Mouse (Mus musculus): ENCODE measurements around the gene Nol4l. TPM values are rescaled to one million over a fixed set of nuclear protein-coding genes. Genes with fewer than 3 reads are reported as not detected.
"Not testable (repeated sequence)": the region's sequence is repeated elsewhere in the genome, so short reads cannot be mapped to it uniquely, and the experiment has no call there.

Nol4l gene
- polyA plus RNA-seq, 1 experiment from 2014 or later, result 12.9 TPM

DNA sequence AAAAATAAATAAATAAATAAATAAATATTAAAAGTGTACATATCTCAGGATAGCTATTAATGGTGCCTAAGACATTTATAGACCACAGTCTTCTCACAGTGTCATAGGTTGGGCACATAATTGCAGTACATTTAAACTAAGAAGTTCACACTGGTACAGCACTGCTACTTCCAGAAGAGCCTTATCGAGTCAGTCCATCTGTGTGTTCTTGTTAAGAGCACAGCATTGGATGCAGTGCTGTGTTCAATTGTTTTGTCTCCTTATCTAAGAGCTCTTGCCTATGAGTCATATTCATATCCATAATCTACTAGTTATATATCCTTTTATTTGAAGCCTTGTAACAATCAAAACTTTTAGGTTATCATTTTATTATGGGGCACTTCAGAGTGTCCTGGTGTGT is 149.3 kb downstream of the Nol4l start:
- Histone ChIP-seq H3K4me3 (ENCODE audit: low read depth, low read length) (no peak overlapping the region), H3K36me3 (ENCODE audit: control insufficient read depth, insufficient read depth, low read length) (peaks cover 60% of the 10 kb centered on the region), H3K4me1 (ENCODE audit: control insufficient read depth, insufficient read depth, low read length) (no peaks in the 10 kb centered on the region), H3K9me3 (ENCODE audit: control insufficient read depth, low read length) (no peaks in the 10 kb centered on the region), H3K9ac (ENCODE audit: low read depth, low read length) (no peak overlapping the region), H3K27ac (replicated peaks; ENCODE audit: low read depth, low read length) (no peak overlapping the region), H3K4me2 (ENCODE audit: low read depth, low read length) (no peak overlapping the region), H3K27me3 (replicated peaks; ENCODE audit: control insufficient read depth, insufficient read depth, low read length) (no peaks in the 10 kb centered on the region)
- ATAC-seq (ENCODE audit: low read depth) (no peak), DNase-seq (ENCODE audit: low spot score) (no peak)
- WGBS, result 96% methylated on average over 1 of the region's 1 CpGs

DNA sequence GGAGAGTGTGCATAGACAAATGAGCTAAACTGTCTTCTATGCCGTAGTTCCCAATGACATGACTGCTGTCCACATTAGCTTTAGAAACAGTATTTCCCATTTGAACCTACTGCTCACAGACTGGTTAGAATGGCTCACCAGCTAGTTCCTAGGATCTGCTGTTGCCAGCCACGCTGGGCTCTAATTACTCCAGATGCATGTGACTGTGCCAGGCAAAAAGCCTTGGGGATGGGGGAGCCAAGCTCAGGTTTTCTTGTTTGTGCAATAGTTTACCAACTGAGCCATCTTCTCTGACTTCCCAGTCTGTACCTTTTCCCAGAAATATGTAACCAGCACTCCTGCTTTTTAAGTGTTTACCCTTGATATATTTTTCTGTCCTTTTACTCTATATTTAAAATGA is 154.4 kb downstream of the Nol4l start:
- H3K4me2 ChIP-seq (ENCODE audit: low read depth, low read length), result no peak overlapping the region

GRCm38 (mm10) chr2:153370871-153371270 is 158.9 kb downstream of the Nol4l start:
- no peak overlapping the region for H3K27ac ChIP-seq (replicated peaks; ENCODE audit: low read depth, low read length)
- no peaks in the 10 kb centered on the region for H3K9me3 ChIP-seq (ENCODE audit: control insufficient read depth, low read length)
- no peaks in the 10 kb centered on the region for H3K27me3 ChIP-seq (replicated peaks; ENCODE audit: control insufficient read depth, insufficient read depth, low read length)
- DNase-seq (ENCODE audit: low spot score) (no peak), ATAC-seq (ENCODE audit: low read depth) (no peak)
- no peak overlapping the region for H3K9ac ChIP-seq (ENCODE audit: low read depth, low read length)
- peaks cover 60% of the 10 kb centered on the region for H3K36me3 ChIP-seq (ENCODE audit: control insufficient read depth, insufficient read depth, low read length)
- H3K4me3 ChIP-seq (ENCODE audit: low read depth, low read length), result no peak overlapping the region
- no peaks in the 10 kb centered on the region for H3K4me1 ChIP-seq (ENCODE audit: control insufficient read depth, insufficient read depth, low read length)
- H3K4me2 ChIP-seq (ENCODE audit: low read depth, low read length), result no peak overlapping the region

More for the DNA sequence above, 154.4 kb downstream of the Nol4l start:
- WGBS, result 69% methylated on average over 2 of the region's 2 CpGs
- Histone ChIP-seq H3K9me3 (ENCODE audit: control insufficient read depth, low read length) (no peaks in the 10 kb centered on the region), H3K27me3 (replicated peaks; ENCODE audit: control insufficient read depth, insufficient read depth, low read length) (no peaks in the 10 kb centered on the region), H3K9ac (ENCODE audit: low read depth, low read length) (no peak overlapping the region), H3K27ac (replicated peaks; ENCODE audit: low read depth, low read length) (no peak overlapping the region), H3K4me1 (ENCODE audit: control insufficient read depth, insufficient read depth, low read length) (no peaks in the 10 kb centered on the region), H3K36me3 (ENCODE audit: control insufficient read depth, insufficient read depth, low read length) (peaks cover 47% of the 10 kb centered on the region), H3K4me3 (ENCODE audit: low read depth, low read length) (no peak overlapping the region)
- DNase-seq (ENCODE audit: low spot score) (no peak), ATAC-seq (ENCODE audit: low read depth) (no peak)

DNA sequence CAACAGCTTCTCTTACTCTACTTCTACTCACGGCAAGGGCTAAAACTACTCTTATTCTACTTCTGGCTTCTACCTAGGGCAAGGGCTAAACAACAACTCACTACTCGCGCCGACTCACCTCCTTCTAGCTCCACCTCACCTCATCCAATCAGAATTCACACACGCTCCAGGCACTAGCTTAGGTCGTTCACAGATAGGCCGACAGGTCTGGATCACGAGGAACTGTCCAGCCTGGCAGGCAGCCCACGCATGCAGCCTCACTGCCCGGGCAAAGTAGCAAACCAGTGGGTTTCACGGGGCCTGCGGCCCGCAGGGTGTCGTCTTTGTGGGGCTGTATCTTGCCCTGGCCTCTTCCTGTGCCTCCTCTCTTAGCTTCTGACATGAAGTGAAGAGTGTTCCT is 165.2 kb downstream of the Nol4l start:
- not testable (repeated sequence) for H3K27me3 ChIP-seq (replicated peaks; ENCODE audit: control insufficient read depth, insufficient read depth, low read length); DNase-seq (ENCODE audit: low spot score); H3K9ac ChIP-seq (ENCODE audit: low read depth, low read length); H3K4me2 ChIP-seq (ENCODE audit: low read depth, low read length); ATAC-seq (ENCODE audit: low read depth); H3K4me3 ChIP-seq (ENCODE audit: low read depth, low read length); H3K4me1 ChIP-seq (ENCODE audit: control insufficient read depth, insufficient read depth, low read length); H3K9me3 ChIP-seq (ENCODE audit: control insufficient read depth, low read length); H3K27ac ChIP-seq (replicated peaks; ENCODE audit: low read depth, low read length)
- 93% methylated on average over 14 of the region's 14 CpGs for WGBS
- H3K36me3 ChIP-seq (ENCODE audit: control insufficient read depth, insufficient read depth, low read length), result peaks cover 85% of the 10 kb centered on the region

- DNase-seq (ENCODE audit: low spot score) (no peak), ATAC-seq (ENCODE audit: low read depth) (no peak)
- 93% methylated on average over 1 of the region's 1 CpGs for WGBS
- Histone ChIP-seq H3K27me3 (replicated peaks; ENCODE audit: control insufficient read depth, insufficient read depth, low read length) (no peaks in the 10 kb centered on the region), H3K4me2 (ENCODE audit: low read depth, low read length) (no peak overlapping the region), H3K4me3 (ENCODE audit: low read depth, low read length) (no peak overlapping the region), H3K9ac (ENCODE audit: low read depth, low read length) (no peak overlapping the region), H3K27ac (replicated peaks; ENCODE audit: low read depth, low read length) (no peak overlapping the region), H3K4me1 (ENCODE audit: control insufficient read depth, insufficient read depth, low read length) (no peaks in the 10 kb centered on the region), H3K9me3 (ENCODE audit: control insufficient read depth, low read length) (no peaks in the 10 kb centered on the region), H3K36me3 (ENCODE audit: control insufficient read depth, insufficient read depth, low read length) (peaks cover 86% of the 10 kb centered on the region)
Measured at GRCm38 (mm10) chr2:153361101-153361710, 168.6 kb downstream of the Nol4l start.

Other genes starting within 250 kb of the Nol4l start
- gene Kif3b, start 238.6 kb downstream of the Nol4l start, polyA plus RNA-seq (2014; fragmentation: Nextera tagmentation; extraction: Ambion mirVana), result 7.1 and 7.6 TPM in 2 replicates
- 14.3 and 16.3 TPM in 2 replicates for gene Asxl1, start 184.1 kb downstream of the Nol4l start, polyA plus RNA-seq (2014; fragmentation: Nextera tagmentation; extraction: Ambion mirVana)
- not detected in 2 replicates for gene 4930404H24Rik, start 37.2 kb downstream of the Nol4l start, polyA plus RNA-seq (2014; fragmentation: Nextera tagmentation; extraction: Ambion mirVana)
- 61.5 and 66.5 TPM in 2 replicates for gene Commd7, start 102.8 kb upstream of the Nol4l start, polyA plus RNA-seq (2014; fragmentation: Nextera tagmentation; extraction: Ambion mirVana)
- 7.0 and 7.6 TPM in 2 replicates for gene Dnmt3b, start 119.5 kb upstream of the Nol4l start, polyA plus RNA-seq (2014; fragmentation: Nextera tagmentation; extraction: Ambion mirVana)
- not detected in 2 replicates for gene Dnmt3c, start 166.7 kb upstream of the Nol4l start, polyA plus RNA-seq (2014; fragmentation: Nextera tagmentation; extraction: Ambion mirVana)
- 228 and 238 TPM in 2 replicates for gene Mapre1, start 211.3 kb upstream of the Nol4l start, polyA plus RNA-seq (2014; fragmentation: Nextera tagmentation; extraction: Ambion mirVana)
- gene Efcab8, start 250.0 kb upstream of the Nol4l start, polyA plus RNA-seq (2014; fragmentation: Nextera tagmentation; extraction: Ambion mirVana), result 0.11 TPM in 1 of 2 replicates, not detected in the other

All from embryonic facial prominence, embryonic 14.5 days (tissue).